Mouse (Mus musculus): Measurements from ENCODE around the gene Auts2.

Auts2 gene

GRCm38 (mm10) chr5:132445213-132445954, 97.8 kb downstream of the Auts2 start:
- DNase-seq: no peak

- no peak for DNase-seq
Measured at GRCm38 (mm10) chr5:132442948-132443347, 100.2 kb downstream of the Auts2 start.

- DNase-seq: no peak
Measured at GRCm38 (mm10) chr5:132438414-132438813, 104.7 kb downstream of the Auts2 start.

- no peak for DNase-seq
Measured at GRCm38 (mm10) chr5:132437994-132438393, 105.2 kb downstream of the Auts2 start.

- DNase-seq: no peak
Measured at GRCm38 (mm10) chr5:132437478-132437877, 105.7 kb downstream of the Auts2 start.

GRCm38 (mm10) chr5:132436901-132437300, 106.2 kb downstream of the Auts2 start:
- no peak for DNase-seq

- DNase-seq: no peak
Measured at GRCm38 (mm10) chr5:132436473-132436872, 106.7 kb downstream of the Auts2 start.

- DNase-seq: no peak
Measured at GRCm38 (mm10) chr5:132435401-132435800, 107.7 kb downstream of the Auts2 start.

GRCm38 (mm10) chr5:132433377-132434115, 109.6 kb downstream of the Auts2 start:
- no peak for DNase-seq

- no peak for DNase-seq
Measured at GRCm38 (mm10) chr5:132429363-132429762, 113.8 kb downstream of the Auts2 start.

GRCm38 (mm10) chr5:132426342-132426741, 116.8 kb downstream of the Auts2 start:
- no peak for DNase-seq

GRCm38 (mm10) chr5:132425792-132426309, 117.3 kb downstream of the Auts2 start:
- DNase-seq: no peak

- no peak for DNase-seq
Measured at GRCm38 (mm10) chr5:132410338-132410852, 132.7 kb downstream of the Auts2 start.

- DNase-seq: no peak
Measured at GRCm38 (mm10) chr5:132408892-132409575, 134.1 kb downstream of the Auts2 start.

GRCm38 (mm10) chr5:132400556-132400955, 142.6 kb downstream of the Auts2 start:
- no peak for DNase-seq

- DNase-seq: no peak
Measured at GRCm38 (mm10) chr5:132399486-132399885, 143.7 kb downstream of the Auts2 start.

- no peak for DNase-seq
Measured at GRCm38 (mm10) chr5:132395922-132396321, 147.2 kb downstream of the Auts2 start.

GRCm38 (mm10) chr5:132394800-132395575, 148.2 kb downstream of the Auts2 start:
- DNase-seq: no peak

- no peak for DNase-seq
Measured at GRCm38 (mm10) chr5:132391831-132392763, 151.0 kb downstream of the Auts2 start.

GRCm38 (mm10) chr5:132388746-132389145, 154.4 kb downstream of the Auts2 start:
- peak; percentile 32 for DNase-seq

GRCm38 (mm10) chr5:132385244-132385855, 157.8 kb downstream of the Auts2 start:
- DNase-seq: no peak

All from cerebellum, adult 8-10 months (tissue).